Mouse (Mus musculus) hindbrain, postnatal 0 days (tissue): ENCODE results near the gene Tfam. TPM values are rescaled to one million over a fixed set of nuclear protein-coding genes. Genes with fewer than 3 reads are reported as not detected.

ENCODE experiments used
- ATAC-seq: fragments of 200-750 bp; cut with Nextera tagmentation; 2 replicates; pipeline ENCODE4 v1.8.0; 2017; ENCODE audit warnings: mild to moderate bottlenecking, moderate TSS enrichment, moderate library complexity
- DNase-seq: peaks from one replicate; pipeline ENCODE4 v3.0.0-alpha.2; 2015; ENCODE audit warnings: low spot score
- H3K27ac ChIP-seq: fragments of 300-500 bp; sonication (generic); 2 replicates; pipeline ENCODE4 v1.5.1; 2014; ENCODE audit warnings: mild to moderate bottlenecking
- H3K27me3 ChIP-seq: fragments of 300-500 bp; sonication (generic); 2 replicates; pipeline ENCODE4 v1.6.1; 2014; ENCODE audit warnings: low read length, mixed read lengths; ENCODE audit not compliant: insufficient read depth
- H3K36me3 ChIP-seq: fragments of 300-500 bp; sonication (generic); 2 replicates; pipeline ENCODE4 v1.6.1; 2014; ENCODE audit warnings: low read length, mixed read lengths; ENCODE audit not compliant: insufficient read depth
- H3K4me1 ChIP-seq: fragments of 300-500 bp; sonication (generic); 2 replicates; pipeline ENCODE4 v1.6.1; 2014; ENCODE audit warnings: antibody characterized with exemption, low read length, mixed read lengths; ENCODE audit not compliant: insufficient read depth
- H3K4me2 ChIP-seq: fragments of 300-500 bp; sonication (generic); 2 replicates; pipeline ENCODE4 v1.6.1; 2014; ENCODE audit warnings: low read depth, mild to moderate bottlenecking, low read length, moderate library complexity, mixed read lengths
- H3K4me3 ChIP-seq: fragments of 300-500 bp; sonication (generic); 2 replicates; pipeline ENCODE4 v1.5.1; 2014; ENCODE audit warnings: low read length
- H3K9ac ChIP-seq: fragments of 300-500 bp; sonication (generic); replicated peaks from 2 replicates; pipeline ENCODE4 v1.6.1; 2014; ENCODE audit warnings: mild to moderate bottlenecking, low read length, moderate library complexity, mixed read lengths
- H3K9me3 ChIP-seq: fragments of 300-500 bp; sonication (generic); 2 replicates; pipeline ENCODE4 v1.6.1; 2016; ENCODE audit warnings: low read length, mixed read lengths
- CTCF ChIP-seq: IDR thresholded peaks from 2 replicates; pipeline ENCODE4 v1.5.1; 2016; ENCODE audit warnings: antibody characterized with exemption, control low read depth, low read depth
- WGBS: fragments of 180-500 bp; shearing (Covaris S2); extraction: QIAGEN DNeasy Blood & Tissue Kit; methylation state at CpG from one replicate; pipeline ENCODE4 v1.1.7; 2014; 5-methylcytosine and 5-hydroxymethylcytosine counted together
- polyA plus RNA-seq: library from polyadenylated mRNA; unstranded; fragments of >200 nt; fragmentation: Nextera tagmentation; extraction: Ambion mirVana; gene quantifications from 2 replicates; pipeline ENCODE4 v1.2.1, GENCODE M21; 2015
- total RNA-seq: library from RNA; depleted of rRNA; stranded (reverse); fragments of >200 nt; gene quantifications from 2 replicates; pipeline ENCODE4 v1.2.3, GENCODE M21; 2014; rRNA removed

Tfam gene
- total and polyA plus RNA-seq, 2 experiments from 2014 or later, result 13.1 to 39.0 TPM

DNA sequence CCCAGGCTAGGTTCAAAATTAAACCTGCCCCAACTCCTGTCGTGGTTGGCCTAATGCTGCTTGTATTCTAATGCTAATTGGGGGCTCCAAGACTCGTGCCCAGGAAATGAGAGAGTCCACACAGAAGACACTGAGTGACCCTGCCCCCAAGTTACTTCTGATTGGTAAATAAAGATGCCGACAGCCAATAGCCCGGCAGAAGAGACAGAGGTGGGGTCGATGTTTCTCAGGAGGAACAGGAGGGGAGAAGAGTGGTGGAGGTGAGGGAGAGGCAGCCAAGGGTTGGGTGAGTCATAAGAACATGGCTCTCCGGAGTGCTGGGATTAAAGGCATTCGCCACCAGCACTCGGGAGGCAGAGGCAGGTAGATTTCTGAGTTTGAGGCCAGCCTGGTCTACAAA lies 61.7 kb downstream of the Tfam start:
- TF ChIP-seq CTCF, result no peak
- Histone ChIP-seq H3K27me3 (no peaks in the 10 kb centered on the region), H3K9ac (no peak overlapping the region), H3K36me3 (no peaks in the 10 kb centered on the region), H3K27ac (no peak overlapping the region), H3K4me2 (no peak overlapping the region), H3K4me3 (no peak overlapping the region), H3K4me1 (no peaks in the 10 kb centered on the region), H3K9me3 (0 out of 2 replicates have a peak, but pooled peaks cover 2% of the 10 kb centered on the region)
- WGBS, result 69% methylated on average over 8 of the region's 8 CpGs
- no peak for ATAC-seq
- DNase-seq, result no peak

Other genes with a start within 250 kb of the Tfam start
- 2.9 and 5.1 TPM in 2 replicates for gene Bicc1, start 78.6 kb downstream of the Tfam start, total RNA-seq
- gene Bicc1, start 78.6 kb downstream of the Tfam start, polyA plus RNA-seq, result 5.2 and 6.5 TPM in 2 replicates
- gene Ube2d1, start 47.0 kb upstream of the Tfam start, total RNA-seq, result 58.8 and 72.3 TPM in 2 replicates
- 126 and 145 TPM in 2 replicates for gene Ube2d1, start 47.0 kb upstream of the Tfam start, polyA plus RNA-seq
- 105 and 108 TPM in 2 replicates for gene Cisd1, start 106.7 kb upstream of the Tfam start, total RNA-seq
- gene Cisd1, start 106.7 kb upstream of the Tfam start, polyA plus RNA-seq, result 388 and 399 TPM in 2 replicates
- gene Ipmk, start 109.5 kb upstream of the Tfam start, total RNA-seq, result 17.3 and 19.0 TPM in 2 replicates
- 14.0 and 14.4 TPM in 2 replicates for gene Ipmk, start 109.5 kb upstream of the Tfam start, polyA plus RNA-seq